Mouse (Mus musculus) embryonic facial prominence, embryonic 14.5 days (tissue): ENCODE results near the gene Pramef20. TPM values are rescaled to one million over a fixed set of nuclear protein-coding genes. Genes with fewer than 3 reads are reported as not detected.
"Not testable (repeated sequence)": the region's sequence is repeated elsewhere in the genome, so short reads cannot be mapped to it uniquely, and the experiment has no call there.

Experiments used
- ATAC-seq: fragments of 200-750 bp; cut with Nextera tagmentation; 2 replicates; pipeline ENCODE4 v1.8.0; 2017; ENCODE audit warnings: low read depth, moderate number of reproducible peaks, moderate TSS enrichment
- DNase-seq: peaks from one replicate; pipeline ENCODE4 v3.0.0-alpha.2; 2015; ENCODE audit warnings: low spot score
- H3K27ac ChIP-seq: fragments of 300-500 bp; sonication (generic); replicated peaks from 2 replicates; pipeline ENCODE4 v1.5.1; 2014; ENCODE audit warnings: low read depth, mild to moderate bottlenecking, low read length, moderate library complexity
- H3K27me3 ChIP-seq: fragments of 300-500 bp; sonication (generic); replicated peaks from 2 replicates; pipeline ENCODE4 v1.6.1; 2014; ENCODE audit warnings: low read length; ENCODE audit not compliant: control insufficient read depth, insufficient read depth
- H3K36me3 ChIP-seq: fragments of 300-500 bp; sonication (generic); 2 replicates; pipeline ENCODE4 v1.6.1; 2014; ENCODE audit warnings: low read length, mixed read lengths; ENCODE audit not compliant: control insufficient read depth, insufficient read depth
- H3K4me1 ChIP-seq: fragments of 300-500 bp; sonication (generic); 2 replicates; pipeline ENCODE4 v1.6.1; 2014; ENCODE audit warnings: antibody characterized with exemption, low read length; ENCODE audit not compliant: control insufficient read depth, insufficient read depth
- H3K4me2 ChIP-seq: fragments of 300-500 bp; sonication (generic); 2 replicates; pipeline ENCODE4 v1.6.1; 2014; ENCODE audit warnings: low read depth, mild to moderate bottlenecking, low read length, moderate library complexity, mixed read lengths
- H3K4me3 ChIP-seq: fragments of 300-500 bp; sonication (generic); 2 replicates; pipeline ENCODE4 v1.5.1; 2014; ENCODE audit warnings: low read depth, mild to moderate bottlenecking, low read length
- H3K9ac ChIP-seq: fragments of 300-500 bp; sonication (generic); 2 replicates; pipeline ENCODE4 v1.6.1; 2014; ENCODE audit warnings: low read depth, mild to moderate bottlenecking, low read length, moderate library complexity, mixed read lengths
- H3K9me3 ChIP-seq: fragments of 300-500 bp; sonication (generic); 2 replicates; pipeline ENCODE4 v1.6.1; 2016; ENCODE audit warnings: low read length; ENCODE audit not compliant: control insufficient read depth
- WGBS: fragments of 180-500 bp; shearing (Covaris S2); extraction: QIAGEN DNeasy Blood & Tissue Kit; methylation state at CpG from one replicate; pipeline ENCODE4 v1.1.7; 2014; 5-methylcytosine and 5-hydroxymethylcytosine counted together
- polyA plus RNA-seq: library from polyadenylated mRNA; unstranded; fragments of >200 nt; fragmentation: Nextera tagmentation; extraction: Ambion mirVana; gene quantifications from 2 replicates; pipeline ENCODE4 v1.2.1, GENCODE M21; 2014

Gene Pramef20
- polyA plus RNA-seq, 1 experiment from 2014 or later, result 0.19 TPM

GRCm38 (mm10) chr4:144335856-144336255 is 41.9 kb downstream of the Pramef20 start:
- not testable (repeated sequence) for H3K36me3 ChIP-seq, H3K4me2 ChIP-seq, ATAC-seq, H3K4me3 ChIP-seq, H3K9ac ChIP-seq, H3K4me1 ChIP-seq, H3K27me3 ChIP-seq, H3K9me3 ChIP-seq, H3K27ac ChIP-seq, DNase-seq
- WGBS, result 91% methylated on average over 2 of the region's 3 CpGs

GRCm38 (mm10) chr4:144329949-144330348 is 47.8 kb downstream of the Pramef20 start, which contains the start of gene Gm13128:
Gm13128 (plus strand) TSS chr4:144330249.
- 52% methylated on average over 4 of the region's 4 CpGs for WGBS
- not testable (repeated sequence) for H3K27me3 ChIP-seq, H3K27ac ChIP-seq, H3K4me1 ChIP-seq, ATAC-seq, DNase-seq, H3K9me3 ChIP-seq, H3K9ac ChIP-seq, H3K4me2 ChIP-seq, H3K36me3 ChIP-seq, H3K4me3 ChIP-seq

Other genes starting within 250 kb of the Pramef20 start
- not detected in 2 replicates for gene Oog3, start 215.3 kb downstream of the Pramef20 start, polyA plus RNA-seq
- gene Oog2, start 187.2 kb downstream of the Pramef20 start, polyA plus RNA-seq, result not detected in 2 replicates
- not detected in 2 replicates for gene C87977, start 164.6 kb downstream of the Pramef20 start, polyA plus RNA-seq
- gene Pramel5, start 97.4 kb downstream of the Pramef20 start, polyA plus RNA-seq, result not detected in 2 replicates
- not detected in 2 replicates for gene Gm13128, start 47.7 kb downstream of the Pramef20 start, polyA plus RNA-seq
- not detected in 2 replicates for gene Gm13119, start 20.0 kb downstream of the Pramef20 start, polyA plus RNA-seq
- 0.16 and 0.24 TPM in 2 replicates for gene Pramef12, start 30.5 kb upstream of the Pramef20 start, polyA plus RNA-seq
- not detected in 2 replicates for gene 1700012P22Rik, start 60.8 kb upstream of the Pramef20 start, polyA plus RNA-seq
- gene Gm9944, start 75.4 kb upstream of the Pramef20 start, polyA plus RNA-seq, result not detected in 2 replicates
- not detected in 2 replicates for gene Aadacl3, start 85.8 kb upstream of the Pramef20 start, polyA plus RNA-seq
- not detected in 2 replicates for gene 9430007A20Rik, start 141.9 kb upstream of the Pramef20 start, polyA plus RNA-seq
- not detected in 2 replicates for gene Gm13124, start 187.2 kb upstream of the Pramef20 start, polyA plus RNA-seq
- not detected in 2 replicates for gene Aadacl4, start 235.8 kb upstream of the Pramef20 start, polyA plus RNA-seq